Mouse (Mus musculus) left cerebral cortex, postnatal 14 days (tissue): ENCODE data around the gene Fxyd5. TPM values are rescaled to one million over a fixed set of nuclear protein-coding genes. Genes with fewer than 3 reads are reported as not detected.

Experiments
- DNase-seq, 2 experiments: peaks; one replicate each; pipeline ENCODE4 v3.0.0; 2021 to 2022; ENCODE audit warnings: low spot score in 2 of 2, mixed read lengths in 1 of 2
- intact Hi-C: fragments of 180-260 bp; cut with DNase I; formaldehyde crosslinking; loops from one replicate; pipeline ENCODE4 v1.15.1; 2025
- total RNA-seq, 2 experiments: library from RNA; stranded (reverse); gene quantifications; 2 replicates each; pipeline ENCODE4 v1.2.3; 2021

Gene Fxyd5
- total RNA-seq, 2 experiments from 2014 or later, result 36.3 to 37.2 TPM

DNA sequence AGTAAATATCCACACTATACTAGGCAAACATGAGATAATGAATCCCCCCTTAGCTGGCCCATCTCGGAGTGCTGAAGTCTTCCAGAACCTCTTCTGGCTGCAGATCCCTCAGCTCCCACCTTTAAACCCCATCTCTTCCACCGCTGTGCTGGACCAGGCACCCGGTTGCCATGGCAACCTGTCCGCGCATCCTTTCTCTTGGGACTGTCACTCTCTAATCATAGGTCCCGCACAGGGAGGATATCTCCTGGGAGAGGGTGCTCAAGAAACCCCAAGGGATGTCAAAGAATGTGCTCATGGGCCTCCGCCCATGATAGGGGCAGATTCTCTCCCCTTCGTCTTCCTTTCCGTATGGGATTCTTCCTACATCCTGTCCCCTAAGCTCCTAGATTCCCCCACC is 8.6 kb upstream of the Fxyd5 start:
- intact Hi-C loops, result no loop called here
- DNase-seq, result peak; percentile 63 to 67

DNA sequence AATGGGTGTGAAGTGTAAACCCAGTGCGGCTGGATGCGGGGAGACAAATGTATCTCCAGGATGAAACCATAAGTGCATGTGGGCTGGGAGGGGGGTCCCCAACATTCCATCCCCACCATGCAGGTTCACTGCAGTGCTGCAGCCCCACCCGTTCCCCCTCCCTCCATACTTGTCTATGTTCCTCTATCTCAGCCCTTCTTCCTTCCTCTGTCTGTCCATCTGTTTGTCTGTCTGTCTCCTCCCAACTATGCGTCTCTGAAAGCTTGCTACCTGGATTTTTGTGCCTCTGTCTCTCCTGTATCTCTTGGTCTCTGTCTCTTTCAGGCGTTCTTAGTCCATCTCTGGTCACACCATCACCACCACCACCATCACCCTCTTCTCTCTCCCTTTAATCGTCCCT is 8.2 kb upstream of the Fxyd5 start:
- intact Hi-C loops, result no loop called here
- peak in 1 of 2 experiments; percentile 26 for DNase-seq

DNA sequence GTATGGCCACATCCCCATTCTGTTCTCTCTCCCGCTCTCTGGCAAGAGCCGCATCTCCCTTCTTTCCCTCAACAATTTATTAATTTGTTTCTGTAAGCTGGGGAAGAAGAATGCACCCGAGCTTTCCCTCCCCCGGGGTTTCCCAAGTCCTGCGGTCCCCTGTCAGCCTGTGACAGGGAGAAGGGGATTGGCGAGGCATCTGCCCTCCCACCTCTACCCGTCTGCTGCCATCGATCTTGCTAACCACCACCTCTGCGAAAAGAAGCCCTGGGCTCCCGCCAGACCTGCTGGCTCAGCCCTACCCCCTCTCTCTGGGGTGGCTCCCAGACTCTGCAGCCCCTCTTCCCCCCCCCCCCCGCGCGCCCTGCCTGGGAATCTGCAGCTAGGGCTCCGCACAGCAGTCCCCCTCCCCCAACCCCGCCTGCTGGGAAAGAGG is 7.6 kb upstream of the Fxyd5 start:
- intact Hi-C loops, result no loop called here
- DNase-seq, result peak; percentile 55 to 65

DNA sequence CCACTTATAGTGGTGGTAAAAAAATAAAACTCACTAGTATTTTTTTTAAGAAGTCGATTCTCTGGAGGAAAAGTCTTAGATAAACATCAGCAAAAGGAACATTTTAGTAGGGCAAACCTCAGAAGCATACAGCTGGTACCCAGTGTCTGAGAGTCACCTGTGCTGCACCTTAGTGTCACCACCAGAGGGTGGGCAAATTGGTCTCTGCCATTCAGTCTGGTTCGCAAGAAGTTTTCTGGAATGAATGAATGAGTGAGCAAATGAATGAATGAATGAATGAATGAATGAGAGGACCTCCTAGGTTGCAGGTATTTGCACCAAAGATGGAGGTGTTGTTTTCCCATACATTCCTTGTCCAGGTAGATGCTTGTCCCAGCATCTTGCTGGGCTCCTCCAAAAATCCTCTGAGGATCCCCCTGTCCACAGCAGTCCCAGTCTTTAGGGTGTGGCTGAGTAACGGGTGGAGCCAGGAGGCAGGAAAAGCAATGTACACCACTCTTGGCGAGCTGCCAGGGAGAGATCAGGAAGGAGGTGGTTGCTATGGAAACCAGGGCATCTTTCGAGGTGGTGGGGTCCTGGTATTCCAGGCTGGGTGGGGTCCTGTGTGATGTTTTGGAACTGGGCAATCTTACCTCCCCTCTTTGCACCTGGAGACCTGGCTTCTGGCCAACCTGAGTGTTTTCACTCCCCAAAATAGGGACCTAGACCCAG is 7.0 kb upstream of the Fxyd5 start:
- peak; percentile 65 for DNase-seq

DNA sequence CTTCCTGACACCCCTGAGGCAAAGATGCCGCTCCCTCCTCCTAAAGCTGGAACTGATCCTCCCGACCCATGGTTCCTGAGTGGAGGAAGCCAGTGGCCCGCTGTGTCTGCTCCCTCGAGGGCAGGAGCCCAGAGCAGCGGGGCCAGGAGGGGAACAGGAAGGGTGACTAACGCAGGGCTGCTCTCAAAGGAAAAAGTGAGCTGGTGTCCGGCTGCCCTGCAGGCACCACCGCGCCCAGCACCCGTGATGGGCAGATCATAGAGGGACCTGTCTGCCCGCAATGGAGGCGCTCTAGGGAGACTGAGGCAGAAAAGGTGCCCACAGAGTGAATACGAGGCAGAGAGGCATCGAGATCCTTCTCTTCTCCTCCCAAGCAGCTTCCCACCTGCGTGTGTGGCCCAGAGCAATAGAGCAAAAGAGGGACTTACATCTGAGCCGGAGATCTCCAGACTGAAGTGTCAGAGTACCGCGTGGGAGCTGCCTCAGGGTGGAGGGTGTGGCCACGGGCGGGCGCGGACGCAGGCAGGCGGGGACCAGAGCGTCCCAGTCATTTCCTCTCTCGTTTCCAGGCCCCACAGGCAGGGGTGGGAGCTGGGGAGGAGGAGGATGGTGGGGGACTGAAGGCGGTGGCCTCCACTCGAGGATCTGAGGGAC is 492 bp downstream of the Fxyd5 start:
- DNase-seq, result no peak
- intact Hi-C loops, result no loop called here

More for the DNA sequence above, 7.0 kb upstream of the Fxyd5 start:
- intact Hi-C loops, result no loop called here

DNA sequence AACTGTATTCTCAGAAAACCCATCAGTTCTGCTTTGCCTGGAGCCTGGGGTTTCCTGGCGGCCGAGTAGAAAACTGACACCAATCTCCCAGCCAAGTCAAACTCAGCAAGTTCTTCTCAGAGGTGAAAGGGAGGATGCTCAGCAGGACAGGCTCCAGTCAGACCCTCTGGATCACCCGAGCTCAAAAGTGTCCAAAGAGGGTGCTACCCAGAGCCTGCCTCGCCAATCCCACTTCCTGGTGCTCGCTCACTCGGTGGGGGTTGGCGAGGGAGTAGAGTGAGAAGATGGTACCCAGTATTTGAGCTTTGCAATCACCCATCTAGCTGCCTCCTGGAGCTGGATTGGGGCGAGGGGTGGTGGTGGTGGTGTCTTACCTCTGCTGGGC is 1.3 kb downstream of the Fxyd5 start:
- DNase-seq, result no peak

DNA sequence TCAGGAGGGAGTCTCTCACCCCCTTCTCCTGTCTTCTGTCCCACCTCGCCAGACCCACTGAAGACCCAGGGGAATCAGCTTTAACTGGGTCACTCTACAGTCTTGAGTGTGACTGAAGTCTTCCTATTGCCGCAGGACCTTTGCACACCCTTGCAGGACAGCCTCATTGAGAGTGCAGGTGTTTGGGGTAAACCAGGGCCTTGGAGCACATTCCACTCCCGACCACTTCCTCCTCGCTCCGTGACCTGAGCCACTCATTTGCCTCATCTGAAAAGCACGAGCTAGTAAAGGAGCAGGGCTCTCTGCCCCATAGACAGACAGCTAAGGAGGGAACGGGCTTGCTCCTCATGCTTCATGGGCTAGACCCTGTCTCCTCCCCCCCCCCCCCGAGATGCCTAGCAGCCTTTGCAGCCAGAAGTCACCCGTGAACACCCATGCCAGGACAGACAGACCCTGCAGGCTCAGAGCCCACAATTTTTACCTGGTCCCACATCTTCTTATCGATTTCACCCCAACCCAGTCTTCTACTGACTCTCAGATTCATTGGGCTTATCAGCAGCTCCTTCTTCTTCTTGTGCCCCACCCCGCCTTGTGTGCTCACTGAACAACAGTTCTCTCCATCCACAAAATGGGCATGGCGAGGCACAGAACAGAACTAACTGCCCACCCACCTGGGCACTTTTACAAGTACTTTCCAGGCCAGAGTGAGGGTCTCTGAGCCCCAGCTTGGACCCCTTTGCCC is 1.8 kb downstream of the Fxyd5 start:
- no peak for DNase-seq
- intact Hi-C loops, result no loop called here

More for the DNA sequence above, 1.3 kb downstream of the Fxyd5 start:
- intact Hi-C loops, result no loop called here

DNA sequence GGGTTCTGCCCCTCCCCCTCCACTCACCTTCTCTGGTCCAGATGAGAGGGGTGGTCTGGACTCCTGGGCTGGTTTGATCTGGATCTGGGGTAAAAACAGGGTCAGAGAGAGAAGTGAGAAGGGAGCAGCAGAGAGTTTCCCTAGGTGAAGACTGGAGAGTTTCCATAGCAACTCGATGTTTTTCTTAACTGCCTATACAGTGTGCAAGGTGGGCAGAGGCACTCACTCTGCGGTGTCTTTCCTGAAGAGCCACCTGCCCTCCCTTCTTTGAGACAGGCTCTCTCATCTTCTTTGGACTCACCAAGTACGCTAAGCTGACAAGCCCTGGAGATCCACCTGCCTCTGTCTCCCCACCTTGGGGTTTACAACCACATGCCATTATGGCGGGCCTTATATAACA is 3.3 kb downstream of the Fxyd5 start:
- intact Hi-C loops, result no loop called here
- no peak for DNase-seq

DNA sequence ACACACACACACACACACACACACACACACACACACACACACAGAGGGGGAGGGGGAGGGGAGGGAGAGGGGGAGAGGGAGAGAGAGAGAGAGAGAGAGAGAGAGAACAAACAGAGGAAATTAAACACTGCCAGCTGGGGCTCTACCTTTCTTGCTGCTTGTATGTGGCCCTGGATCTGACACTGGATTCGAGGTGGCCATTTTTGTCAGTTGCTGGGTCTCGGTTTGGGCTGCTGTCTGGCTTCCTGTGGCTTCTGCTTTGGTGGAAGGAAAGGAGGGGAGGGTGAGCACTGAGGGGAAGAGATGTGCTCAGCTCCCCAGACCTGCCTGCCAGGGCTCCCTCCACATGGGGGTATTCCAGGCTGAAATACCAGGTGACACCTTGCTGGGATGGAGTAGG is 4.6 kb downstream of the Fxyd5 start:
- DNase-seq, result no peak
- intact Hi-C loops, result no loop called here

DNA sequence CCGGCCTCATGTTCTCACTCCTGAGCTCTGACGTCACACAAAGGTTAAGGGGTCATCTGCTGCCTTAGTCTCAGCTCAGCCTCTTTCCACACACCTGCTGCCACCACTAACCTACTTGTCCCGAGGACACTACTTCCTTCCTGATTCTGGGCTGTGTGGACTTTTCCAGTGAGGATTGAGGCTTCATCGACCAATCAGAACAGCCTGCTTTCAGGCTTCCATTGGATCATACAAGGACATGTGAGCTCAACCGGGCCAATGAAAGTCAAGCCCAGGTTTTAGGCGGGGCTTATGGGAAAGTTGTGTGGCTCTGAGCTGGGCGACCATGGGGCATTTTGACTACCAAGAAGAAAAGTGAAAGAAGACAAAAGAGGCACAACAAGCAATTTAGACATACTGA is 5.4 kb downstream of the Fxyd5 start:
- DNase-seq, result no peak
- intact Hi-C loops, result no loop called here

DNA sequence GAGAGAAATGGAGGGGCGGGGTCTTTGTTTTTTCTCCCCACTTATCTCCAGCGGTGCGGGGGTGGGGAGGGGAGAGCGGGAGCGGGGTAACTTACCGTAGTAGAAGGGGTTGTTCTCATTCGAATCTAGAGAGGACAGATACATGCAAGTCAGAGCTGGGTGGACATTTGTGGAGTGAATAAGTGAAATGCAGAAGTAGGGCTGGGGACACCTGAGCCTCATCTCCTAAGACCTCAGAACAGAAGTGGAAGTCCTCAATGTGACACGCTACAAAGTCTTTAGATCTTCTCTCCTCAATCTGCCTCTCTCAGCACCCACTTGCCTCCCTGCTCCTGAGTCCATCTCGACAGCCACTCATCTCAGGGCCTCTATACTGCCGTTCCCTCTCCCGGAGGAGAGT is 7.0 kb downstream of the Fxyd5 start:
- intact Hi-C loops, result no loop called here
- DNase-seq, result no peak

DNA sequence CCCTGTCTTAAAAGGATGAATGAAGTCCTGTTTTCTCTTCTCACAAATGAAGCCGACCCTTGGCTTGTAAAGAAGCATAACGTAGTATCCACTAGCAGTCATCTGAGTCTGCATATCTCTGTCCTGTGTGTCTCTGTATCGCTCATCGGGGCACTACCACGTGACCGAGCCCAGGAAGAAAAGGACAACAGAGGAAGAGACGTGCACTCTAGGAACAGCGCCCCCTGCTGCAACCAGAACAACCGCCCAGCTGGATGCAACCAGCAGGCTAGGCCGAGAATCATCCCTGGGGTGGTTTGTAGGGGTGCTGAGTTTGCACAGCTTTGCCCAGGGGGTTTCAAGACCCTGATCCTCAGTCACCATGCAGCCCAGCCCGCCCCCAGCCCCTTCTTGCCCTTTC is 7.5 kb downstream of the Fxyd5 start:
- DNase-seq, result no peak
- intact Hi-C loops, result no loop called here

DNA sequence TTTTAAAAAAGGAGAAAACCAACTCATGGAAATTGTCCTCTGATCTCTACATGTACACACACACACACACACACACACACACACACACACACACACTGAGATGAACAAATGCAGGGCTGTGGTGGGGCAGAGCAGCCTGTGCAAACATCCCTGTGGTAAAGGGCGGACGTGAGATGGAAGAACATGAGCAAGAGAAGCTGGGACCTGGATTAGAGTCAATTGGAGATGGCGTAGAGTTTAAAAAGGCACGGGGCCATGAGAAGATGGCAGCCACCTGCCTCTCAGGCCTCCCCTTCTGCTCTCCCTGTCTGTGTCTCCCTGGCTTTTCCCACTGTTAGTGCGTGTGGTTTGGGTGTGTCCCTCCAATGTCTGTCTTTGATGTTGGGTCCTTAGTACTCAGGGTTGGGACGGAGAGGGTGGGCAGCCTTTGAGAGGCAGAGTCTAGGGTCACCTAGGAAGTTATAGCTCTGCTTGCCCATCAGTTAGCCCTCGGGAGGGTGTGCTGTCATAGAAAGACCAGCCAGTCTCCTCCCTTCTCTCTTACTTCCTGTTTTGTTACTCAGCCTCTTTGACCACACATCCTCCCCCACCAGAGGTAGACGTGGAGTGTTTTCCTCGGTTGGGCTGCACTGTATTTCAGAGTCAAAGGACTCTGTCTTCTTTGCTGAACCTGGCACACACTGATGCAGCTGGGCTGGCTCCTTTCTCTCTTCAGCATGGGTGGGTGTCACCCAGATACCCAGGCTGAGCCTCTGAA is 8.7 kb downstream of the Fxyd5 start:
- no peak for DNase-seq
- intact Hi-C loops, result no loop called here

DNA sequence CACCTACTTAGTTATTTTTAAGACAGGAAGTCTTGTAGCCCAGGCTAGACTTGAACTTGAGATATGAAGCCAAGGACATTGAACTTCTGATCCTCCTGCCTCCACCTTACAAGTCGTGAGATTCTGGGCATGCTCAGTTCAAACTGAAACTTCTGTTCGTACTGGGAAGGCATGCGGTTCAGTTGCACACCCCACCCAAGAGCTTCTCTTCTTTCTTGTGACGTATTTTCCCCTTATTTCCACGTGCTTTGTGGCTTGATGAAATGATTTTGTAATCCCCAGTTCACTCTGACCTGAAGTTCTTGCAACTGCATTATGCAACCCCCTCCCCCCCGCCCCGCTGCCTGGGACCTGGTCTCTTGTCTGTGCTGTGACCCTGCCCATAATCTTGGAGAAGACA is 10.6 kb downstream of the Fxyd5 start:
- intact Hi-C loops, result no loop called here
- DNase-seq, result no peak

DNA sequence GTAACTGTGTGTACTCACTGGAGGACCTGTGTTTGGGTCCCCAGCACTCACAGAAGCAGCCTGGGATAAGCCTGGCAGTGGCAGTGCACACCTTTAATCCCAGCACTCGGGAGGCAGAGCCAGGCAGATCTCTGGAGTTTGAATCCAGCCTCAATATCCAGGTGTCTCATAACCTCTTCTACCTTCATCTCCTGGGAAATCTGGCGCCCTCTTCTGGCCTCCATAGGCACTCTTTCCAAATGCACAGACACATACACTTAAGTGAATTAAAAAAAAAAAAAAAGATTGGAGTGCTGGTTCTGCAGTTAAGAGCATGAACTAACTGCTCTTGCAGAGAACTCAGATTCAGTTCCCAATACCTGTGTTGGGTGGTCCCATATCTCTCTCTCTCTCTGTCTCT is 11.6 kb downstream of the Fxyd5 start:
- intact Hi-C loops, result no loop called here
- DNase-seq, result no peak

DNA sequence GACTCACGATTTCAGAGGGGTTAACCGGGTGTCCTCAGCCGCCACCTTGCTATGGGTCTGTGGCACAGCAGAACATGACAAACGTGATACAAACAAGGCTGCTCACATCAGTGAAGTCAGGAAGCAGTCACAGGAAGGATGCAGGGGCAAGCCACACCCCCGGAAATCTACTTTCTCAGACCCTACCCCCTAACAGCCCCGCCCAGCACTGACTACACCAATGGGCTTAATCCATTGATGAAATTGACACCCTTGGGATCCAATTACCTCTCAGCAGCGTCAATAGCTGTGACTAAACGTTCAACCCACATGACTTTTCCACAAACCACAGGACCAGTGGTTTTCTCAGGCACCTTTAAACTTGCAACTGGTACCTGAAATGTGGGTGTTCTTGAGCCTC is 13.7 kb downstream of the Fxyd5 start:
- DNase-seq, result no peak
- intact Hi-C loops, result no loop called here

DNA sequence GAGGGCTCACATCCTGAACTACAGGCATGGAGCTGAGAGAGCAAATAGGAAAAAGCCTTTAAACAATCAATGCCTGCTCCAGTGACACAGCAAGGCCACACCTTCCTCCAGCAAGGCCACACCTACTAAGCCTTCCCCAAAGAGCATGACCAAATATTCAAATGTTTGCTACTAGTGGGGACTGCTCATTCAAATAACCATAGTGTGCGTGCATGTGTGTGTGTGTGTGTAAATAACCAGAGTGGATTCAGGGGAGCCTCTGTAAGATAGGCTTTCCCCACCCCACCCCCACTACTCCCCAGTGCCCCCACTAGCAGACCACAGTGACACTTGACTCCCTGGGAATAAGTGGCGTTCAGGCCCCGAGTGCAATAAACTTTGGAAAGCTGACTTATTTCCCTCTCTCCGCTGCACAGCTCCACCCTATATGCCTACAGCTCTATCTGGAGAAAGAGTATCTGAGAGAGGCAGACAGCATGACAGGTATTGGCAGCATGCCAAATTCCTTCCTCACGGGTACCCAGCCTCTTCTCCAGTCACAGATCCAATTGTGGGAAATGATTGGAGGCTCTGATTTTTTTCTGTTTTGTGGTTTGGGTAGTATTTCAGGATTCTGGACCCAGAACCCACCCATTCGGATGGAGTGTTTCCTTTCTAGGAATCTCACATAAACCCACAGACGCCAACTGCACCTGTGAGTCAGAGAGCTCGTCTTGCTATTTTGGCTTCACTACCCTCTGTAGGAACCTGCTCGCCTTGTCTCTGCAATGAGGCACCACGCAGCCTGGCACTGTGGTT is 25.0 kb downstream of the Fxyd5 start:
- peak; percentile 73 to 84 for DNase-seq
- intact Hi-C loops, result loop anchor here (5.0 kb wide), 1 partner anchor 45 kb away; the partner anchor contains the start of genes Fam187b and Lsr

DNA sequence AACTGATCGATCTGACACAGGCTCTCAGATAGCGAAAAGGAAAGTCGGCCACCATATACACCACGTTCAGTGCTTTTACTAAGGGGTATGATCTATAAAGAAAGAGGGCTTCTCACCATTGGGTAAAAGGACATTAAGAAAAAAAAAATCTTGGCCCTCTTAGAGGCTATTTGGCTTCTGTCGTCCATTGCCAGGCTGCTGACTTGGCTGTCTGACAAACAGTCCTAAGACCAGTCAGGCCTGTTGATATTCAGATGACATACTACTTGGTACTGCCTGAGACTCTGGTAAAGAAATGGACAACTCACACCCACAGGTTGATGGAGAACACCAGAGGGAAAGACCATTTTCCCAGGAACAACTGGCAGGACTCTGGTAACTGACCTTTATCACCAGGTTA is 29.3 kb downstream of the Fxyd5 start:
- no peak for DNase-seq
- intact Hi-C loops, result no loop called here

DNA sequence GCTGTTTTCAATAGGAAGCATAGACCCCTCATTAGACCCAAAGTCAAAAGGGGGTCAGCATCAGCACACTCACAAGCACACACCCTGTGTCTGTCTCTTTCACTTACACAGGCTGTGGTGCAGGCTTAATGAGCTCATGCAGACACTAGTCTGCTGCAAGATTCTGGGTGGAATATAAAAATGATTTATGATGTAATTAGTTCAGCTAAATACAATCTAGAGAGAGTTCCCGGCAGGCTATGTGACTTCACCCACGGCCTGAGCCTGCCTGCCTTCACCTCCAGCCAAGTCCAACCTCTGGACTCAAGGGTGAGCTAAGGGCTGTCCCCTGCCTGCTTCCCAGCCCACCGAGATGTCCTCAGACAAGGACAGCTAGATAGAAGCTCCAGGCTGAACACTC is 33.4 kb downstream of the Fxyd5 start:
- intact Hi-C loops, result no loop called here
- DNase-seq, result no peak
